Mouse (Mus musculus) forebrain, embryonic 13.5 days (tissue): ENCODE measurements at regions not wholly inside any gene's neighbourhood (a gene's known extent, or its start where the extent isn't known, plus 50 kb on each side); places are given as distances from the start of the nearest gene placed in this dataset.

Experiments used
- ATAC-seq: fragments of 200-750 bp; cut with Nextera tagmentation; 2 replicates; pipeline ENCODE4 v1.8.0; 2017
- H3K27ac ChIP-seq: fragments of 300-500 bp; sonication (generic); 2 replicates; pipeline ENCODE4 v1.5.1; 2015; ENCODE audit warnings: inconsistent platforms, mild to moderate bottlenecking, moderate library complexity
- H3K27me3 ChIP-seq: fragments of 300-500 bp; sonication (generic); 2 replicates; pipeline ENCODE4 v1.6.1; 2015; ENCODE audit warnings: mild to moderate bottlenecking, inconsistent platforms
- H3K36me3 ChIP-seq: fragments of 300-500 bp; sonication (generic); 2 replicates; pipeline ENCODE4 v1.6.1; 2015; ENCODE audit warnings: mild to moderate bottlenecking, inconsistent platforms; ENCODE audit not compliant: poor library complexity, severe bottlenecking
- H3K4me1 ChIP-seq: fragments of 300-500 bp; sonication (generic); 2 replicates; pipeline ENCODE4 v1.6.1; 2015; ENCODE audit warnings: inconsistent platforms
- H3K4me2 ChIP-seq: fragments of 300-500 bp; sonication (generic); 2 replicates; pipeline ENCODE4 v1.6.1; 2015; ENCODE audit warnings: inconsistent platforms, mild to moderate bottlenecking, moderate library complexity
- H3K4me3 ChIP-seq: fragments of 300-500 bp; sonication (generic); 2 replicates; pipeline ENCODE4 v1.5.1; 2015; ENCODE audit warnings: mild to moderate bottlenecking, inconsistent platforms
- H3K9ac ChIP-seq: fragments of 300-500 bp; sonication (generic); 2 replicates; pipeline ENCODE4 v1.6.1; 2015; ENCODE audit warnings: mild to moderate bottlenecking, inconsistent platforms
- H3K9me3 ChIP-seq: fragments of 300-500 bp; sonication (generic); replicated peaks from 2 replicates; pipeline ENCODE4 v1.6.1; 2016; ENCODE audit warnings: inconsistent platforms
- WGBS: fragments of 180-500 bp; shearing (Covaris S2); methylation state at CpG from one replicate; pipeline ENCODE4 v1.1.7; 2015; 5-methylcytosine and 5-hydroxymethylcytosine counted together

- ATAC-seq: no peak
- no peak overlapping the region for H3K4me2 ChIP-seq
- no peak overlapping the region for H3K4me3 ChIP-seq
- H3K36me3 ChIP-seq: no peaks in the 10 kb centered on the region
- no peaks in the 10 kb centered on the region for H3K27me3 ChIP-seq
- WGBS: 93% methylated on average over 1 of the region's 1 CpGs
- no peak overlapping the region for H3K27ac ChIP-seq
- no peaks in the 10 kb centered on the region for H3K9me3 ChIP-seq
- no peak overlapping the region for H3K9ac ChIP-seq
- H3K4me1 ChIP-seq: peaks cover 5% of the 10 kb centered on the region
These were observed 145.7 kb upstream of the Ednrb start for GRCm38 (mm10) chr14:103989949-103990348.

DNA sequence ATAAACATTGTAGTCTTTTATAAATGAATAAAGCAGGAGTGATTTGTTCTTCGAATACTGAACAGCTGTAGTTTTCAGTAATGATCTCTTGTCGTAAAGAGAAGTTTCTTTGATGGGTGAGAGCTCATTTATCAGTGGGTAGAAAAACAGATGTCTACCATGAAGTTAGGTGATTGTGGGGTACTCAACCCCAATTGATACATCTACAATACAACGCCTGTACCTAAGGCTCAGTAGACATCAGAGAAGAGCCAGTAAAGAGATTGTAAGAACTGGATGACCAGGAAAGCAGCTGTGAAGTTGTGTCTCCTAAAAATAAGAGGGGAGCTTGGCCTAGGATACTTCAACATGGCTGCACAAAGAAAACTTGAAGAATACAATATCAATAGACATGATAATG is 143.1 kb upstream of the Ednrb start:
- H3K4me3 ChIP-seq: no peak overlapping the region
- no peak overlapping the region for H3K27ac ChIP-seq
- H3K4me2 ChIP-seq: no peak overlapping the region
- WGBS: 38% methylated on average over 3 of the region's 3 CpGs
- H3K27me3 ChIP-seq: no peaks in the 10 kb centered on the region
- H3K9me3 ChIP-seq: no peaks in the 10 kb centered on the region
- H3K9ac ChIP-seq: no peak overlapping the region
- H3K36me3 ChIP-seq: no peaks in the 10 kb centered on the region
- peaks cover 5% of the 10 kb centered on the region for H3K4me1 ChIP-seq
- ATAC-seq: no peak

DNA sequence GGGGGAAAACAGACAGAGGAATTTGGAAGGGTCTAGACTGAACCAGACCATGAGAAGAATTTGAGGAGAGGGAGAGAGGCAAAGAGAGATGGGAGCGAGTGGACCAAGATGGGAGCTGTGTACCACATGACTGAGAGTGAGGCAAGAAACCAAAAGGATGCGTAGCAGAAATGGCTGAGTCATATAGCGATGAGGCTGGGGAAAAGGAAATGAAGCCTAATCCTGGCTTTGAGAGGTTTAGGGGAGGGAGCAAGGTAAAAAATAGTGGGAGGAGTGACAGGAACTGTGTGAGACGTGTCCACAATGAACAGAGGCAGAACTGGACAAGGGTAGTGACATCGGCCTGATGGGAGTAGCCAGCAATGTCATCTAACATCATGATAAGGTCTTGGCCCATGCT is 140.1 kb upstream of the Ednrb start:
- Histone ChIP-seq H3K9ac (no peak overlapping the region), H3K4me3 (no peak overlapping the region), H3K4me2 (no peak overlapping the region), H3K27me3 (no peaks in the 10 kb centered on the region), H3K27ac (no peak overlapping the region), H3K4me1 (peaks cover 5% of the 10 kb centered on the region), H3K9me3 (no peaks in the 10 kb centered on the region), H3K36me3 (no peaks in the 10 kb centered on the region)
- WGBS: 94% methylated on average over 5 of the region's 5 CpGs
- ATAC-seq: no peak

GRCm38 (mm10) chr14:103978808-103979207 is 134.6 kb upstream of the Ednrb start:
- H3K27ac ChIP-seq: no peak overlapping the region
- no peak for ATAC-seq
- H3K9ac ChIP-seq: no peak overlapping the region
- H3K9me3 ChIP-seq: no peaks in the 10 kb centered on the region
- no peaks in the 10 kb centered on the region for H3K4me1 ChIP-seq
- H3K27me3 ChIP-seq: no peaks in the 10 kb centered on the region
- no peak overlapping the region for H3K4me3 ChIP-seq
- no peak overlapping the region for H3K4me2 ChIP-seq
- WGBS: 76% methylated on average over 2 of the region's 2 CpGs
- H3K36me3 ChIP-seq: no peaks in the 10 kb centered on the region

GRCm38 (mm10) chr14:103977769-103978168 is 133.6 kb upstream of the Ednrb start:
- no peaks in the 10 kb centered on the region for H3K9me3 ChIP-seq
- H3K27ac ChIP-seq: no peak overlapping the region
- no peaks in the 10 kb centered on the region for H3K4me1 ChIP-seq
- ATAC-seq: no peak
- no peak overlapping the region for H3K4me2 ChIP-seq
- no peak overlapping the region for H3K4me3 ChIP-seq
- H3K27me3 ChIP-seq: no peaks in the 10 kb centered on the region
- WGBS: 52% methylated on average over 2 of the region's 2 CpGs
- H3K9ac ChIP-seq: no peak overlapping the region
- no peaks in the 10 kb centered on the region for H3K36me3 ChIP-seq

- Histone ChIP-seq H3K27me3 (no peaks in the 10 kb centered on the region), H3K27ac (no peak overlapping the region), H3K4me3 (no peak overlapping the region), H3K36me3 (no peaks in the 10 kb centered on the region), H3K4me2 (no peak overlapping the region), H3K9me3 (no peaks in the 10 kb centered on the region), H3K4me1 (no peaks in the 10 kb centered on the region), H3K9ac (no peak overlapping the region)
- ATAC-seq: no peak
- 91% methylated on average over 4 of the region's 4 CpGs for WGBS
These were observed 129.8 kb upstream of the Ednrb start for GRCm38 (mm10) chr14:103973955-103974354.

DNA sequence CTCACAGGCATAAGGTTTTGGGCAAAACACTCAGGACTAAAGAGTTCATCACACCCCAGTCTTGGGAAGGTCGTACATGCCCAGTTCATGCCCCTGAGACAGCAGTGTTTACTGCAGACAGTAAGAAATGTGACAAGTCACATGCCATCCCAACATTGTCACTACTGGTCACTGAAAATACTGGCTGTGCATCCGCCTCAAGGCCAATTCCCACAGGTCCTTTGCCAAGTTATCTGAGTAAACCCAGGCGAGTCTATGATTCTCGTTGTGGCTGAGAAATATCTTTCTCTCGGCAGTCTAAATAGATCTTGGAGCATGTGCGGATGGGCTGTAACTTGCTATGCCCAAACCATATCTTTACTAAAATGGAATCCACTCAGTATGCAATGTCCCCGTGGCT is 128.9 kb upstream of the Ednrb start:
- Histone ChIP-seq H3K27ac (no peak overlapping the region), H3K27me3 (no peaks in the 10 kb centered on the region), H3K4me3 (no peak overlapping the region), H3K4me1 (no peaks in the 10 kb centered on the region), H3K9me3 (no peaks in the 10 kb centered on the region), H3K9ac (no peak overlapping the region), H3K36me3 (no peaks in the 10 kb centered on the region), H3K4me2 (no peak overlapping the region)
- no peak for ATAC-seq
- WGBS: 89% methylated on average over 7 of the region's 7 CpGs

DNA sequence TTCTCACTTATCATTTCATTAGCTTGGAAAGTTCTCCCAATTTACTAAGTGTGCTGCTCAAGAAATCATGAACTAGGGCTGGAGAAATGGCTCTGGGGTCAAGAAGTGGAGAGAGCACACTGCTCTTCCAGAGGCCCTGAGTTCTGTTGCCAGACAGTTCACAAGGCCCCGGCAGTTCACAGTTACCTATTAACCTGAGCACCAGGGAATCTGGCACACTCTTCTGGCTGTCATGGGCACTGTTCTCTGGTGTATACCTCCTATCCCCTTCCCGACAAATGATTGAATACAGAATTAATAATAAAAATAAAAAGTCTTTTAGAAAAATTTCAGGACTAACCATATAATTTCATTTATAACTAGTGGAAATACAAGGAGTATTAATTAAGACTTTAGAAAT is 125.1 kb upstream of the Ednrb start:
- no peak for ATAC-seq
- H3K27ac ChIP-seq: no peak overlapping the region
- no peaks in the 10 kb centered on the region for H3K9me3 ChIP-seq
- no peaks in the 10 kb centered on the region for H3K27me3 ChIP-seq
- H3K4me2 ChIP-seq: no peak overlapping the region
- no peaks in the 10 kb centered on the region for H3K36me3 ChIP-seq
- H3K9ac ChIP-seq: no peak overlapping the region
- H3K4me3 ChIP-seq: no peak overlapping the region
- 82% methylated on average over 2 of the region's 2 CpGs for WGBS
- no peaks in the 10 kb centered on the region for H3K4me1 ChIP-seq

GRCm38 (mm10) chr14:103966293-103966692 is 122.1 kb upstream of the Ednrb start:
- H3K36me3 ChIP-seq: no peaks in the 10 kb centered on the region
- no peaks in the 10 kb centered on the region for H3K4me1 ChIP-seq
- H3K9me3 ChIP-seq: no peaks in the 10 kb centered on the region
- no peak overlapping the region for H3K9ac ChIP-seq
- no peak overlapping the region for H3K27ac ChIP-seq
- no peak overlapping the region for H3K4me2 ChIP-seq
- no peak overlapping the region for H3K4me3 ChIP-seq
- WGBS: 59% methylated on average over 2 of the region's 2 CpGs
- no peaks in the 10 kb centered on the region for H3K27me3 ChIP-seq
- no peak for ATAC-seq

DNA sequence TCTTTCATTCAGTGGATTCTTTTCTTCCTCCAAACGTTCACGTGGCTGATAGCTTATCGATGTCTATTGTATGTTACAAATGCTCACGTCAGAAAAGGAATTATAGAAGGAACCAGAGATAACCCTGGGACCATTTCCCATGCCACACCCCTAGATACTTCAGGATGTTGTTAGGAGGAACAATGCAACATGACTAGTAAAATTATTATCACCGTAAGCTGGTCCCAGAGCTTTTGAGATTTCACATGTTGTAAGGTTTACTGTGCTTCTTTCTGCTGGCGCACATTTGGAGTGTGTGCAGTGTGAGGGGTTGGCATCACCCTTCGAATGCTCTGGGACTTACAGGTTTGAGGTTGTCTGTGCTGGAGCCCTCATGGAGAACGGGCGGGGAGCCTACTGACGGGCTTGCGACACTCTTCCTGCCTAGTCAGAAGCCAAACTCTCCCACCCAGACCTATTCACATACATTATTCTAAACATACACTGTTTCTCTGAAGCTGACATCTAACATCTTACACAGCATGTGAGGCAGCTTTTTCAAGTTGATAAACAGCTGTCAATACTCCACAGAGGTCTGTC is 118.2 kb upstream of the Ednrb start:
- 87% methylated on average over 11 of the region's 11 CpGs for WGBS

GRCm38 (mm10) chr14:103951899-103952298 is 107.7 kb upstream of the Ednrb start:
- Histone ChIP-seq H3K9me3 (no peaks in the 10 kb centered on the region), H3K36me3 (no peaks in the 10 kb centered on the region), H3K4me1 (peaks cover 7% of the 10 kb centered on the region), H3K27ac (no peak overlapping the region), H3K4me3 (no peak overlapping the region), H3K9ac (no peak overlapping the region), H3K27me3 (no peaks in the 10 kb centered on the region), H3K4me2 (no peak overlapping the region)
- WGBS: 85% methylated on average over 6 of the region's 6 CpGs
- no peak for ATAC-seq

More for the DNA sequence above, 118.2 kb upstream of the Ednrb start:
- Histone ChIP-seq H3K27ac (no peak overlapping the region), H3K9me3 (no peaks in the 10 kb centered on the region), H3K36me3 (no peaks in the 10 kb centered on the region), H3K27me3 (no peaks in the 10 kb centered on the region), H3K4me1 (no peaks in the 10 kb centered on the region), H3K4me2 (no peak overlapping the region), H3K4me3 (no peak overlapping the region), H3K9ac (no peak overlapping the region)
- ATAC-seq: no peak

- WGBS: 26% methylated on average over 6 of the region's 6 CpGs
- no peak overlapping the region for H3K4me2 ChIP-seq
- H3K36me3 ChIP-seq: no peaks in the 10 kb centered on the region
- no peaks in the 10 kb centered on the region for H3K9me3 ChIP-seq
- H3K9ac ChIP-seq: no peak overlapping the region
- no peaks in the 10 kb centered on the region for H3K27me3 ChIP-seq
- no peak overlapping the region for H3K4me3 ChIP-seq
- no peak overlapping the region for H3K27ac ChIP-seq
- peaks cover 7% of the 10 kb centered on the region for H3K4me1 ChIP-seq
- no peak for ATAC-seq
These were observed 105.7 kb upstream of the Ednrb start for GRCm38 (mm10) chr14:103949950-103950349.

- 31% methylated on average over 3 of the region's 3 CpGs for WGBS
- Histone ChIP-seq H3K4me3 (no peak overlapping the region), H3K27ac (no peak overlapping the region), H3K4me2 (no peak overlapping the region), H3K9ac (no peak overlapping the region), H3K36me3 (no peaks in the 10 kb centered on the region), H3K4me1 (peaks cover 7% of the 10 kb centered on the region), H3K27me3 (no peaks in the 10 kb centered on the region), H3K9me3 (no peaks in the 10 kb centered on the region)
- peak; percentile 63; the same call in 1 of the 2 replicates for ATAC-seq
These were observed 104.0 kb upstream of the Ednrb start for GRCm38 (mm10) chr14:103948026-103948777.
